Mouse (Mus musculus) CH12.LX (cell line): ENCODE measurements around the gene Nup210l. TPM values are rescaled to one million over a fixed set of nuclear protein-coding genes. Genes with fewer than 3 reads are reported as not detected.

Source experiments
- DNase-seq: peaks from one replicate; pipeline ENCODE4 v3.0.0-alpha.2; 2013; ENCODE audit errors: extremely low read depth
- H3K27ac ChIP-seq: 2 replicates; pipeline ENCODE4 v1.5.1; 2012; ENCODE audit warnings: low read depth, mild to moderate bottlenecking, control low read depth, moderate library complexity; ENCODE audit not compliant: insufficient read depth
- H3K27me3 ChIP-seq: replicated peaks from 2 replicates; pipeline ENCODE3; 2012; ENCODE audit warnings: inconsistent platforms
- H3K36me3 ChIP-seq, 2 experiments: replicated peaks in 1 of 2; 2 replicates each; pipeline versions ENCODE3 to v1.6.1; 2012; ENCODE audit warnings: inconsistent platforms in 1 of 2, low read length in 1 of 2, mild to moderate bottlenecking in 1 of 2, mixed read lengths in 1 of 2, moderate library complexity in 1 of 2; ENCODE audit not compliant: control insufficient read depth in 1 of 2, insufficient read depth in 1 of 2
- H3K4me1 ChIP-seq, 2 experiments: 2 replicates each; pipeline ENCODE4 v1.6.1; 2012; ENCODE audit warnings: inconsistent platforms in 1 of 2, moderate library complexity in 1 of 2; ENCODE audit not compliant: insufficient read depth in 2 of 2, control insufficient read depth in 1 of 2
- H3K4me2 ChIP-seq: 2 replicates; pipeline ENCODE4 v1.6.1; 2012; ENCODE audit warnings: low read depth, mild to moderate bottlenecking, control low read depth; ENCODE audit not compliant: poor library complexity, insufficient read depth, severe bottlenecking
- H3K4me3 ChIP-seq, 3 experiments: fragments of 150-350 bp in 1 of 3; sonication (generic) in 1 of 3; replicated peaks in 1 of 3; 2 replicates each; pipeline versions ENCODE3 to v1.5.1; 2011 to 2012; ENCODE audit warnings: low read depth in 2 of 3, low read length in 2 of 3, mild to moderate bottlenecking in 2 of 3, moderate library complexity in 2 of 3, control low read depth in 1 of 3, improper control_type of control experiment in 1 of 3, inconsistent platforms in 1 of 3, mixed read lengths in 1 of 3; ENCODE audit not compliant: poor library complexity in 1 of 3
- H3K79me2 ChIP-seq: replicated peaks from 2 replicates; pipeline ENCODE4 v1.6.1; 2012; ENCODE audit warnings: mild to moderate bottlenecking, moderate library complexity; ENCODE audit not compliant: control insufficient read depth, poor library complexity, insufficient read depth, severe bottlenecking; ENCODE audit errors: extremely low read depth
- H3K9ac ChIP-seq: 2 replicates; pipeline ENCODE4 v1.6.1; 2012; ENCODE audit warnings: low read depth, mild to moderate bottlenecking, control low read depth, moderate library complexity; ENCODE audit not compliant: insufficient read depth
- H3K9me3 ChIP-seq: replicated peaks from 2 replicates; pipeline ENCODE3; 2012; ENCODE audit warnings: low read length, inconsistent platforms, mixed read lengths
- BHLHE40 ChIP-seq: IDR thresholded peaks from 2 replicates; pipeline ENCODE4 v1.6.1; 2011; ENCODE audit warnings: mild to moderate bottlenecking, low read depth, low read length, improper control_type of control experiment
- CHD2 ChIP-seq: IDR thresholded peaks from 2 replicates; pipeline ENCODE4 v1.6.1; 2011; ENCODE audit warnings: low read length, improper control_type of control experiment
- CTCF ChIP-seq, 2 experiments: IDR thresholded peaks in 1 of 2; conservative IDR thresholded peaks in 1 of 2; 2 replicates each; pipeline ENCODE4 v1.5.1; 2011 to 2012; ENCODE audit warnings: low read depth in 2 of 2, low read length in 2 of 2, improper control_type of control experiment in 1 of 2, inconsistent platforms in 1 of 2, mild to moderate bottlenecking in 1 of 2, moderate library complexity in 1 of 2
- ELF1 ChIP-seq: IDR thresholded peaks from 2 replicates; pipeline ENCODE4 v1.6.1; 2014; ENCODE audit warnings: low read depth, mild to moderate bottlenecking, inconsistent platforms, low read length, improper control_type of control experiment
- ETS1 ChIP-seq: conservative IDR thresholded peaks from 2 replicates; pipeline ENCODE4 v1.6.1; 2012; ENCODE audit warnings: low read depth, mild to moderate bottlenecking, inconsistent platforms, low read length, improper control_type of control experiment, moderate library complexity
- GABPA ChIP-seq: IDR thresholded peaks from 2 replicates; pipeline ENCODE4 v1.6.1; 2012; ENCODE audit warnings: low read depth, low read length, improper control_type of control experiment, inconsistent platforms; ENCODE audit not compliant: insufficient replicate concordance
- HCFC1 ChIP-seq: IDR thresholded peaks from 2 replicates; pipeline ENCODE4 v1.6.1; 2012; ENCODE audit warnings: low read depth, mild to moderate bottlenecking, inconsistent platforms, low read length, improper control_type of control experiment
- JUND ChIP-seq: conservative IDR thresholded peaks from 2 replicates; pipeline ENCODE4 v1.6.1; 2011; ENCODE audit warnings: low read depth, low read length, improper control_type of control experiment
- KAT2A ChIP-seq: IDR thresholded peaks from 2 replicates; pipeline ENCODE4 v1.6.1; 2012; ENCODE audit warnings: low read length, improper control_type of control experiment, inconsistent platforms; ENCODE audit not compliant: insufficient replicate concordance
- MAX ChIP-seq: IDR thresholded peaks from 2 replicates; pipeline ENCODE4 v1.6.1; 2011; ENCODE audit warnings: low read length, improper control_type of control experiment
- MXI1 ChIP-seq: IDR thresholded peaks from 2 replicates; pipeline ENCODE4 v1.6.1; 2011; ENCODE audit warnings: mild to moderate bottlenecking, low read depth, low read length, improper control_type of control experiment
- MYC ChIP-seq: IDR thresholded peaks from 2 replicates; pipeline ENCODE4 v1.6.1; 2011; ENCODE audit warnings: low read depth, mild to moderate bottlenecking, improper control_type of control experiment, low read length
- NELFE ChIP-seq: IDR thresholded peaks from 2 replicates; pipeline ENCODE4 v1.6.1; 2011; ENCODE audit warnings: low read depth, low read length, improper control_type of control experiment
- RAD21 ChIP-seq: IDR thresholded peaks from 2 replicates; pipeline ENCODE4 v1.6.1; 2011; ENCODE audit warnings: low read depth, mild to moderate bottlenecking, low read length, improper control_type of control experiment, moderate library complexity
- SMC3 ChIP-seq: IDR thresholded peaks from 2 replicates; pipeline ENCODE4 v1.6.1; 2011; ENCODE audit warnings: low read depth, low read length, improper control_type of control experiment
- TBP ChIP-seq: conservative IDR thresholded peaks from 2 replicates; pipeline ENCODE4 v1.6.1; 2011; ENCODE audit warnings: low read depth, low read length, improper control_type of control experiment
- ZKSCAN1 ChIP-seq: IDR thresholded peaks from 2 replicates; pipeline ENCODE4 v1.6.1; 2012; ENCODE audit warnings: low read depth, inconsistent platforms, low read length, improper control_type of control experiment, borderline replicate concordance
- ZMIZ1 ChIP-seq: IDR thresholded peaks from 2 replicates; pipeline ENCODE4 v1.6.1; 2012; ENCODE audit warnings: low read depth, mild to moderate bottlenecking, inconsistent platforms, low read length, improper control_type of control experiment
- dilution Hi-C: fragments of 300-500 bp; cut with MboI; formaldehyde crosslinking; loops from 2 replicates; pipeline ENCODE4 v1.14.3; 2020; ENCODE audit warnings: low sequenced_read_pairs; ENCODE audit not compliant: extremely low pct_unique_long_range_greater_than_20kb, extremely low pct_ligation_motif_present
- in situ Hi-C: fragments of 300-500 bp; cut with MboI; formaldehyde crosslinking; loops from 3 replicates; pipeline ENCODE4 v1.14.3; 2019; ENCODE audit warnings: low sequenced_read_pairs, low pct_ligation_motif_present, low pct_unique_long_range_greater_than_20kb, mixed read lengths
- polyA plus RNA-seq: library from polyadenylated mRNA; unstranded; fragments of >175 nt; gene quantifications from 2 replicates; pipeline ENCODE4 v1.2.1, GENCODE M21; 2012; ENCODE audit warnings: low read depth; ENCODE audit not compliant: insufficient read length
- total RNA-seq, 2 experiments: library from RNA; depleted of rRNA; stranded (reverse); fragments of 300-350 nt in 1 of 2; fragments of >200 nt in 1 of 2; gene quantifications; 2 replicates each; pipeline ENCODE4 v1.2.3; 2012 to 2014

Gene Nup210l
- total and polyA plus RNA-seq, 3 experiments = 0.42 to 0.47 (median 0.43) TPM

GRCm38 (mm10) chr3:90127881-90128280 lies 23.9 kb downstream of the Nup210l start:
- Histone ChIP-seq H3K9ac (no peak overlapping the region), H3K27ac (no peak overlapping the region), H3K4me3 (no peak overlapping the region), H3K79me2 (no peaks in the 10 kb centered on the region), H3K9me3 (no peaks in the 10 kb centered on the region), H3K36me3 (no peaks in the 10 kb centered on the region), H3K4me1 (peaks cover 4 to 35% of the 10 kb centered on the region in 2 experiments), H3K27me3 (no peaks in the 10 kb centered on the region), H3K4me2 (no peak overlapping the region)
- in situ Hi-C loops (no loop called here), dilution Hi-C loops (no loop called here)
- TF ChIP-seq MAX (no peak), ELF1 (no peak), JUND (no peak)
- no peak for DNase-seq

- no peak overlapping the region for H3K9ac ChIP-seq
- H3K27me3 ChIP-seq = no peaks in the 10 kb centered on the region
- H3K79me2 ChIP-seq = no peaks in the 10 kb centered on the region
- TF ChIP-seq KAT2A (no peak), TBP (no peak), GABPA (no peak), MXI1 (no peak), SMC3 (no peak), ZKSCAN1 (no peak), RAD21 (no peak), CHD2 (no peak), HCFC1 (no peak), ETS1 (no peak)
- H3K9me3 ChIP-seq = no peaks in the 10 kb centered on the region
- no peak overlapping the region for H3K27ac ChIP-seq
- no peak for DNase-seq
- dilution Hi-C loops (no loop called here), in situ Hi-C loops (no loop called here)
- no peaks in the 10 kb centered on the region for H3K36me3 ChIP-seq
- peaks cover 0 to 4% of the 10 kb centered on the region in 2 experiments; a peak in 2 of 4 replicates for H3K4me1 ChIP-seq
- no peak overlapping the region for H3K4me2 ChIP-seq
- H3K4me3 ChIP-seq = no peak overlapping the region
These were observed 28.8 kb downstream of the Nup210l start for GRCm38 (mm10) chr3:90132745-90133144.

GRCm38 (mm10) chr3:90133331-90133730 lies 29.4 kb downstream of the Nup210l start:
- no peak overlapping the region for H3K4me3 ChIP-seq
- no peak overlapping the region for H3K27ac ChIP-seq
- H3K9ac ChIP-seq = no peak overlapping the region
- in situ Hi-C loops = no loop called here
- no peaks in the 10 kb centered on the region for H3K27me3 ChIP-seq
- dilution Hi-C loops = no loop called here
- H3K36me3 ChIP-seq = no peaks in the 10 kb centered on the region
- H3K4me2 ChIP-seq = no peak overlapping the region
- no peaks in the 10 kb centered on the region for H3K9me3 ChIP-seq
- H3K79me2 ChIP-seq = no peaks in the 10 kb centered on the region
- TF ChIP-seq RAD21 = peak; percentile 20
- TF ChIP-seq CTCF (conservative IDR thresholded peaks at IDR 0.05 in 1 of 2, IDR thresholded peaks at IDR 0.05 in 1 of 2; ENCODE audit: low read depth in 2 of 2, low read length in 2 of 2) = peak in 1 of 2 experiments; percentile 28; a peak in 2 of 4 replicates
- TF ChIP-seq NELFE = no peak
- TF ChIP-seq MYC = no peak
- no peak for TF ChIP-seq ZMIZ1
- peak; percentile 29 for TF ChIP-seq SMC3
- no peak for TF ChIP-seq BHLHE40
- TF ChIP-seq JUND = no peak
- peaks cover 0 to 4% of the 10 kb centered on the region in 2 experiments; a peak in 2 of 4 replicates for H3K4me1 ChIP-seq
- no peak for DNase-seq
